Mouse (Mus musculus) hindbrain, embryonic 12.5 days (tissue): ENCODE measurements around the gene Catsperg1. TPM values are rescaled to one million over a fixed set of nuclear protein-coding genes. Genes with fewer than 3 reads are reported as not detected.
"Not testable (repeated sequence)": the region's sequence is repeated elsewhere in the genome, so short reads cannot be mapped to it uniquely, and the experiment has no call there.

Source experiments
- ATAC-seq: fragments of 200-750 bp; cut with Nextera tagmentation; 2 replicates; pipeline ENCODE4 v1.8.0; 2017; ENCODE audit warnings: moderate TSS enrichment; ENCODE audit not compliant: low FRiP score
- H3K27ac ChIP-seq: fragments of 300-500 bp; sonication (generic); 2 replicates; pipeline ENCODE4 v1.5.1; 2016; ENCODE audit warnings: mild to moderate bottlenecking
- H3K27me3 ChIP-seq: fragments of 300-500 bp; sonication (generic); 2 replicates; pipeline ENCODE4 v1.6.1; 2016; ENCODE audit warnings: mild to moderate bottlenecking
- H3K36me3 ChIP-seq: fragments of 300-500 bp; sonication (generic); 2 replicates; pipeline ENCODE4 v1.6.1; 2016; ENCODE audit warnings: mild to moderate bottlenecking
- H3K4me1 ChIP-seq: fragments of 300-500 bp; sonication (generic); 2 replicates; pipeline ENCODE4 v1.6.1; 2016
- H3K4me2 ChIP-seq: fragments of 300-500 bp; sonication (generic); replicated peaks from 2 replicates; pipeline ENCODE4 v1.6.1; 2016; ENCODE audit warnings: mild to moderate bottlenecking
- H3K4me3 ChIP-seq: fragments of 300-500 bp; sonication (generic); 2 replicates; pipeline ENCODE4 v1.5.1; 2016; ENCODE audit warnings: mild to moderate bottlenecking
- H3K9ac ChIP-seq: fragments of 300-500 bp; sonication (generic); 2 replicates; pipeline ENCODE4 v1.6.1; 2016; ENCODE audit warnings: mild to moderate bottlenecking, moderate library complexity
- H3K9me3 ChIP-seq: fragments of 300-500 bp; sonication (generic); replicated peaks from 2 replicates; pipeline ENCODE4 v1.6.1; 2016; ENCODE audit warnings: mild to moderate bottlenecking
- WGBS: fragments of 180-500 bp; shearing (Covaris S2); methylation state at CpG from one replicate; pipeline ENCODE4 v1.1.7; 2016; 5-methylcytosine and 5-hydroxymethylcytosine counted together
- polyA plus RNA-seq: library from polyadenylated mRNA; unstranded; fragments of >200 nt; fragmentation: Nextera tagmentation; extraction: Ambion mirVana; gene quantifications from 2 replicates; pipeline ENCODE4 v1.2.1, GENCODE M21; 2016

Gene Catsperg1
- polyA plus RNA-seq, 1 experiment from 2014 or later = 0.72 TPM

GRCm38 (mm10) chr7:29224756-29225394 lies 11.0 kb upstream of the Catsperg1 start:
- H3K27me3 ChIP-seq = peaks cover 6% of the 10 kb centered on the region; the same call in 1 of the 2 replicates
- H3K4me2 ChIP-seq = peak overlapping the region; percentile 32; the same call in 1 of the 2 replicates
- no peak overlapping the region for H3K4me3 ChIP-seq
- ATAC-seq = no peak
- peaks cover 6% of the 10 kb centered on the region; the same call in 1 of the 2 replicates for H3K9me3 ChIP-seq
- H3K36me3 ChIP-seq = no peaks in the 10 kb centered on the region
- H3K9ac ChIP-seq = no peak overlapping the region
- H3K4me1 ChIP-seq = peaks cover 9% of the 10 kb centered on the region
- no peak overlapping the region for H3K27ac ChIP-seq
- WGBS = 8% methylated on average over 16 of the region's 16 CpGs

DNA sequence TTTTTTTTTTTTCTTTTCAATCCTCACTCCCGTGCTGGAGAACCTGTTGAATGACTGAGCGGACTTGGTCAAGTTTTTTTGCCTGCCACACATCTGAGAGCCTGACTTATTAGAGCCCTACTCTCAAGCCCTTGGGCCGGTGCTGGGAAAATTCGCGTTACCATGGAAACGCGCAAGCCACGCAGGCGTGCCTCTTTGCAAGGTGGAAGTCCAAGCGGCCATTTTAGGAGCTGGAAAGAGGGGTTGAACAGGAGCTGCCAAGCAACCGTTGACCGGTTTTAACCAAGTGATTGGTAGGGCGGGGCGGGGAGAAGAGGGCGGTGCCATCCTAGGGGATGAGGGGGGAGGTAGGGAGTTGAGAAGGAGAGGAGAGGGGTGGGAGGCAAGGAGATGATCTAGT lies 1.0 kb upstream of the Catsperg1 start:
- WGBS = 45% methylated on average over 15 of the region's 15 CpGs
- no peak overlapping the region for H3K4me2 ChIP-seq
- H3K27ac ChIP-seq = no peak overlapping the region
- no peak overlapping the region for H3K9ac ChIP-seq
- ATAC-seq = no peak
- no peaks in the 10 kb centered on the region for H3K36me3 ChIP-seq
- H3K4me3 ChIP-seq = no peak overlapping the region
- peaks cover 6% of the 10 kb centered on the region; the same call in 1 of the 2 replicates for H3K9me3 ChIP-seq
- 0 out of 2 replicates have a peak, but pooled peaks cover 9% of the 10 kb centered on the region for H3K4me1 ChIP-seq
- peaks cover 17% of the 10 kb centered on the region for H3K27me3 ChIP-seq

- 0 out of 2 replicates have a peak, but pooled peaks cover 9% of the 10 kb centered on the region for H3K4me1 ChIP-seq
- H3K9me3 ChIP-seq = no peaks in the 10 kb centered on the region
- no peak overlapping the region for H3K4me3 ChIP-seq
- H3K27ac ChIP-seq = no peak overlapping the region
- peak overlapping the region; percentile 54; the same call in 1 of the 2 replicates for H3K4me2 ChIP-seq
- no peaks in the 10 kb centered on the region for H3K36me3 ChIP-seq
- H3K27me3 ChIP-seq = peaks cover 17% of the 10 kb centered on the region
- WGBS = 61% methylated on average over 2 of the region's 2 CpGs
- no peak overlapping the region for H3K9ac ChIP-seq
- ATAC-seq = peak; percentile 23; the same call in 1 of the 2 replicates
Measured at GRCm38 (mm10) chr7:29214236-29214635, 401 bp upstream of the Catsperg1 start.

GRCm38 (mm10) chr7:29212775-29213560 lies 867 bp downstream of the Catsperg1 start:
- ATAC-seq = peak; percentile 13; the same call in 1 of the 2 replicates
- peak overlapping the region; percentile 20; the same call in 1 of the 2 replicates for H3K4me3 ChIP-seq
- peak overlapping the region; percentile 54 for H3K4me2 ChIP-seq
- H3K9ac ChIP-seq, H3K36me3 ChIP-seq, H3K4me1 ChIP-seq, H3K9me3 ChIP-seq, H3K27ac ChIP-seq: not testable (repeated sequence)
- peaks cover 17% of the 10 kb centered on the region for H3K27me3 ChIP-seq
- 14% methylated on average over 40 of the region's 40 CpGs for WGBS

DNA sequence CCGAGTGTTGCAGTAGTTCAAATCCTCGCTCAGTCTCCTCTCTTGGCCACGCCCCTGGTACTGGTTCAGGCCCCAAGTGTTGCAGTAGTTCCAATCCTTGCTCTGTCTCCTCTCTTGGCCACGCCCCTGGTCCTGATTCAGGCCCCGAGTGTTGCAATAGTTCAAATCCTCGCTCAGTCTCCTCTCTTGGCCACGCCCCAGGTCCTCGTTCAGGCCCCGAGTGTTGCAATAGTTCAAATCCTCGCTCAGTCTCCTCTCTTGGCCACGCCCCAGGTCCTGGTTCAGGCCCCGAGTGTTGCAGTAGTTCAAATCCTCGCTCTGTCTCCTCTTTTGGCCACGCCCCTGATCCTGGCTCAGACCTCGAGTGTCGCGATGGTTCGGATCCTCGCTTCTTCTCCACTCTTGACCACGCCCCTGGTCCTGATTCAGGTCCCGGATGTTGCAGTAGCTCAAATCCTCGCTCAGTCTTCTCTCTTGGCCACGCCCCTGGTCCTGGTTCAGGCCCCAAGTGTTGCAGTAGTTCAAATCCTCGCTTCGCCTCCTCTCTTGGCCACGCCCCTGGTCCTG lies 1.6 kb downstream of the Catsperg1 start:
- peaks cover 17% of the 10 kb centered on the region for H3K27me3 ChIP-seq
- no peaks in the 10 kb centered on the region for H3K9me3 ChIP-seq
- H3K4me1 ChIP-seq = 0 out of 2 replicates have a peak, but pooled peaks cover 9% of the 10 kb centered on the region
- WGBS = 13% methylated on average over 26 of the region's 26 CpGs
- no peak overlapping the region for H3K9ac ChIP-seq
- H3K27ac ChIP-seq = no peak overlapping the region
- no peaks in the 10 kb centered on the region for H3K36me3 ChIP-seq
- H3K4me2 ChIP-seq = peak overlapping the region; percentile 54; the same call in 1 of the 2 replicates
- 0 out of 2 replicates have a peak overlapping the region, but pooled peaks have one; percentile 32 for H3K4me3 ChIP-seq
- ATAC-seq = no peak

DNA sequence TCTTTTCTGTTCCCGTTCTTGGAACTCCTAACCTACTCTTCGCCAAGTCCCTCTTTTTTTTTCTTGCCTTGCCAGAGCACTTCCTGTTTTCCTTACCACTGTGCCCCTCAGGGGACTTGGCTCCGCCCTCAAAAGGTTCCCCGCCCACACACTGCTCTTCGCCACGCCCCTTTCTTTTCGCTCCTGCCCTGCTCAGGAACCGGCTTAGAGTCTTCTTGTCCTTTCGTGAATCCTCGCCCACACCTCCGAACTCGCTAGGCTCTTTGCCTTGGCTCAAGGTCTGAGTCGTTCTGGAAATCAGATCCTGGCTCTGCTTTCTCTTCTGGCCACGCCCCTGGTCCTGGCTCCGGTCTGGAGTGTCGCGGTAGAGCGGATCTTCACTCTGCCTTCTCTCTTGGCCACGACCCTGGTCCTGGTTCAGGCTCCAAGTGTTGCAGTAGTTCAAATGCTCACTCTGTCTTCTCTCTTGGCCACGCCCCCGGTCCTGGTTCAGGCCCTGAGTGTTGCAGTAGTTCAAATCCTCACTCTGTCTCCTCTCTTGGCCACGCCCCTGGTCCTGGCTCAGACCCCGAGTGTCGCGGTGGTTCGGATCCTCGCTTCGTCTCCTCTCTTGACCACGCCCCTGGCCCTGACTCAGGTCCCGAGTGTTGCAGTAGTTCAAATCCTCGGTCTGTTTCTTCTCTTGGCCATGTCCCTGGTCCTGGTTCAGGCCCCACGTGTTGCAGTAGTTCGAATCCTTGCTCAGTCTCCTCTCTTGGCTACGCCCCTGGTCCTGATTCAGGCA lies 2.2 kb downstream of the Catsperg1 start:
- H3K4me2 ChIP-seq = peak overlapping the region; percentile 45
- WGBS = 5% methylated on average over 34 of the region's 34 CpGs
- no peak overlapping the region for H3K9ac ChIP-seq
- H3K9me3 ChIP-seq = no peaks in the 10 kb centered on the region
- H3K27me3 ChIP-seq = peaks cover 17% of the 10 kb centered on the region
- no peak overlapping the region for H3K27ac ChIP-seq
- peak overlapping the region; percentile 32 for H3K4me3 ChIP-seq
- no peak for ATAC-seq
- no peaks in the 10 kb centered on the region for H3K36me3 ChIP-seq
- 0 out of 2 replicates have a peak, but pooled peaks cover 9% of the 10 kb centered on the region for H3K4me1 ChIP-seq

GRCm38 (mm10) chr7:29211013-29211412 lies 2.8 kb downstream of the Catsperg1 start:
- not testable (repeated sequence) for H3K4me1 ChIP-seq, H3K36me3 ChIP-seq, ATAC-seq, H3K9ac ChIP-seq, H3K27ac ChIP-seq, H3K9me3 ChIP-seq
- Histone ChIP-seq H3K27me3 (peaks cover 17% of the 10 kb centered on the region), H3K4me3 (peak overlapping the region; percentile 32), H3K4me2 (peak overlapping the region; percentile 45)
- 17% methylated on average over 13 of the region's 15 CpGs for WGBS

- H3K27me3 ChIP-seq = no peaks in the 10 kb centered on the region
- no peak overlapping the region for H3K4me2 ChIP-seq
- no peak overlapping the region for H3K9ac ChIP-seq
- no peaks in the 10 kb centered on the region for H3K36me3 ChIP-seq
- WGBS = 80% methylated on average over 6 of the region's 6 CpGs
- no peaks in the 10 kb centered on the region for H3K9me3 ChIP-seq
- ATAC-seq = no peak
- H3K4me3 ChIP-seq = no peak overlapping the region
- H3K4me1 ChIP-seq = no peaks in the 10 kb centered on the region
- no peak overlapping the region for H3K27ac ChIP-seq
Measured at GRCm38 (mm10) chr7:29202577-29202976, 11.3 kb downstream of the Catsperg1 start.

DNA sequence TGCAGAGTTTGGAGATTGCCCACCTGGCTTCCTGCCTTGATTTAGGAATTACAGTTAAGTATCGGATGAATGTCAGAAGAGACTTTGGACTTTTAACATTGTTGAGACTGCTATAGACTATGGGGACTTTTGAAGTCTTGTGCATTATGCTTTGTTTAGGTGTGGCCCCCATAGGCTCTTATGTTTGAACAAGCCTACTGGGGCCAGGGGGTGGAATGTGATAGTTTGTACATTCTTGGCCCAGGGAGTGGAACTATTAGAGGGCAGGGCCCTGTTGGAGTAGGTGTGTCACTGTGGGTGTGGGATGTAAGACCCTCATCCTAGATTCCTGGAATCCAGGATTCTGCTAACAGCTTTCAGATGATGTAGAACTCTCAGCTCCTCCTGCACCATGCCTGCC lies 19.6 kb downstream of the Catsperg1 start:
- H3K36me3 ChIP-seq, H3K27me3 ChIP-seq, H3K4me1 ChIP-seq, H3K4me3 ChIP-seq, H3K9me3 ChIP-seq, ATAC-seq, H3K9ac ChIP-seq, H3K4me2 ChIP-seq, H3K27ac ChIP-seq: not testable (repeated sequence)
- 96% methylated on average over 1 of the region's 1 CpGs for WGBS

- peaks cover 21% of the 10 kb centered on the region for H3K4me1 ChIP-seq
- WGBS = 89% methylated on average over 4 of the region's 4 CpGs
- H3K27me3 ChIP-seq, H3K36me3 ChIP-seq, H3K27ac ChIP-seq, H3K9ac ChIP-seq, ATAC-seq, H3K9me3 ChIP-seq, H3K4me2 ChIP-seq: not testable (repeated sequence)
- H3K4me3 ChIP-seq = 0 out of 2 replicates have a peak overlapping the region, but pooled peaks have one; percentile 63
Measured at GRCm38 (mm10) chr7:29181323-29181722, 32.5 kb downstream of the Catsperg1 start.

DNA sequence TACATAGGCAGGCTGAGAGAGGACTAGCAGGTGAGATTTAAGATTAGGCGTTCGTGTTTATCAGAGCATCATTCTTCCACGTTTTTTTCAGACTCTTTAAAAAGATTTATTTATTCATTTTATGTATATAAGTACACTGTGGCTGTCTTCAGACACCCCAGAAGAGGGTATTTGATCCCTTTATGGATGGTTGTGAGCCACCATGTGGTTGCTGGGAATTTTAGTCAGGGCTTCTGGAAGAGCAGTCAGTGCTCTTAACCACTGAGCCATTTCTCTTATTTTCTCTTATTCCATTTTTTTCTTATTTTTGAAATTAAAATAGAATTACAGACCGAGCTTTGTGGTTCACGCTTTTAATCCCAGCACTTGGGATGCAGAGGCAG lies 33.0 kb downstream of the Catsperg1 start:
- H3K4me3 ChIP-seq = peak overlapping the region; percentile 63
- no peak overlapping the region for H3K27ac ChIP-seq
- H3K27me3 ChIP-seq = peaks cover 2% of the 10 kb centered on the region; the same call in 1 of the 2 replicates
- ATAC-seq = peak; percentile 59
- H3K4me2 ChIP-seq = peak overlapping the region; percentile 82
- H3K36me3 ChIP-seq = peaks cover 14% of the 10 kb centered on the region
- H3K4me1 ChIP-seq = peaks cover 21% of the 10 kb centered on the region
- H3K9ac ChIP-seq = no peak overlapping the region
- H3K9me3 ChIP-seq = no peaks in the 10 kb centered on the region
- 41% methylated on average over 5 of the region's 5 CpGs for WGBS
